Mouse (Mus musculus) layer of hippocampus, postnatal 10 days (tissue): ENCODE measurements around the gene Retreg1. TPM values are rescaled to one million over a fixed set of nuclear protein-coding genes. Genes with fewer than 3 reads are reported as not detected.

ENCODE experiments used
- DNase-seq, 2 experiments: peaks; one replicate each; pipeline ENCODE4 v3.0.0; 2021; ENCODE audit warnings: low spot score in 2 of 2
- total RNA-seq, 2 experiments: library from RNA; stranded (reverse); gene quantifications; 2 replicates each; pipeline ENCODE4 v1.2.3; 2021

Retreg1 gene
- total RNA-seq, 2 experiments from 2014 or later, result 35.3 to 36.7 TPM

DNA sequence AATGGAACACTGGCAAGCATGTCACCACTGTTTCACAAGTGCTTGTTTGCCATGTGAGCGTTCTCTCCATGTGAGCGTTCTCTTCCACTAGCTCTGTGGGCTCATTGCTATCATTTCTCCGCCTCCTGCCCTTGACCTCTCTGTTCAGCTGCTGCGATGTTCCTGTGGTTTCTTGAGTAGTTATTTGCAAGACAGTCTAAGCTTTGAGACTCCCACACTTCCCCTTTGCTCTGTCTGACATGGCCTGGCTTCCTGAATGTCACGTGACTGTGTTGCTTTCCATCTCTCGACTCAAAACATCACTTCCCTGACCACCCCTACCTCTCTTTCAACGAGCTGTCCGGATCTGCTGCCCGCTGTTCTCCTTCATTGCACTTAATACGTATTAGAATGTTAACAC lies 14.5 kb upstream of the Retreg1 start:
- DNase-seq, result no peak

DNA sequence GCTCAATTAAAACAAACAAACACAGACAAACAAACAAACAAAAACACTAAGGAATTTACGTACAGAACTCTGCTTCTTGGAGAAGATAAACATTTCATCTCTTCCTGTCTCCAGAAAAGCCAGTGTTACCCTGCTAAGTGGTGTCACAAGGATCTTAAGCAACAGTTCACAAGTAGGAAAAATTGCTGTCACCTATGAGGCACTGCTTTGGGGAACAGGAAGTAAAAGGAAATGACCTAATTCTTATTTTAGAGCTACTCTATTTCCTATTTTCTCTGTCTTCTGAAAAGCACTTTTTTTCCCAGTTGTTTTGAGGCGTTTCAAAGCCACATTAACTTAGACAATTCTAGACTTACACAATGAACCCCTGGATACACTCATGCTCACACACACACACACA lies 12.6 kb upstream of the Retreg1 start:
- no peak for DNase-seq

DNA sequence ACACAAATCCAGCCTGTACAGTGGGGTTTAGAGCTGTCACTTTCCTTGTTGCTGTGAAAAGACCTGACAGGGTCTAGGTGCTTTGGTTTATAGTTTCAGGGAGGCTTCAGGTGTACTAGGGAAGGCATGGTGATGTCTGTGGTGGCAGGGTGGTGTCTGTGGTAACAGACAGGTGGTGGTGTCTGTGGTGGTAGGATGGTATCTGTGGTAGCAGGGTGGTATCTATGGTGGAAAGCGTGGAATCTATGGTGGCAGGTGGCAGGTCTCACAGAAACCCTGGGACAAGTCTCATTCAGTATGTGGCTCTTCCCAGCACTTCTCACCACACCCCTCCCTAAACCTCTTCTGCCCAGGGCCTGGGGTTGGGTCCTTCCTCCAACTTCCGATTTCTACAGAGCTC lies 8.7 kb upstream of the Retreg1 start:
- no peak for DNase-seq

DNA sequence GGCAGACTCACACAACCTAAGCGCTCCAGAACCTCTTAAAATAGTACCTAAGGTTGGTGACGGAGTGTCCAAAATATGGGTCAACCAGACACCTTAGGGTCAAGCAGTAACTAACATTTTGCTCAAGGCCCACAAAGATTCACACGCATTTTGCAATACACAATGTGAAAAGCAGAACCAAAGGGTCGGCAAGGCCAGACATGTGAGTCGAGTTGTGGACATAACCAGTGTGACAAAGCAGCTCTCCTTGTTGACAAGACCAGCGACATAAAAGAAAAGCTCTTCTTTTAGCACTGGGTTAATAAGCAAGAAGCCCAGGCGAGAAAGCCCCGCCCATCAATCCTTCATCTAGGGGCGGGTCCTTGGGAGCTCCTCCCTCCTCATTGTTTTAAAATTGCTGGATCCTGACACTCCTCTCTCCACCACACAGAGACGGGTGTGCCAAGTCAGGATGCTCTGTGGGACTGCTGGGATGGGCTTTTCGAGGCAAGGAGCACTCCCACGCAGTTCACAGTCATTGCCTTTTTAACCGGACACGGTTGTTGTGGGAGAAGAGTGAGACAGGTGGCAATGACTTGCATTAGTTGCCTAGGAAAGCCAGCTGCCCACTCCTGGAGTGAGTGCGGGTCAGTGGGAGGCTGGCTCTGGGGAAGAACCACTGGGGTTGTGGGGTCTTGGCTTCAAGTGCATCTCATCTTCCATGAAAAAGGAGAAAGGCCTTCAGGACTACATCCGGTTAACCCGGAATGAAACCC lies 7.9 kb upstream of the Retreg1 start:
- no peak for DNase-seq

DNA sequence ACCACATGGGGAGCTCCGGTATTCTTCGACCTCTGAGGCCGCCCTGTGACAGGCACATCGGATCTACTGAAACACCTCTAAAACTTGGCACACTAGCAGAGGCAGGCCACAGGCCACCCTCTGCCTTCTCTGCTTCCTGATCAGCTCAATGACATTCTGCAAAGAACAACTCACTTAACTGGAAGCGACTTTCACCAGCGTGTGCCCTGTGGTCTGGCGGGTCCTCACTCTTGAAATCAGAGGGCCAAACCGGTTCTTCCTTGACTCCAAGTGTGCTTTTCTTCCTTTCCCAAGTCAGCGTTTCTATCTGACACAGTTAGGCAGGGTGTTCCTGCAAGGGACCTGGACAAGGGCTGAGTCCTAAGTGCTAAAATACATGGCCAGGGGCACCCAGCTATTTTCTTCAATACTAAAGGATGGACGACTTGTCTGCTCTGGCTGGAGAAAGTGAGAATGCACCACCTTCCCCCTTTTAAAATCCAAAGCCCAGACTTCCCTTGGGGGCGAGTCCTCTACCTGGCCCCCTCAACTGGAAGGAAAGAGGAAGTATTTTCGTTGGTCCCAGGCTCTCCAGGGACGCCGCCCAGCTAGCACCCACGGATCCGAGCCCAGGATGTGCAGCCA lies 406 bp upstream of the Retreg1 start:
- no peak for DNase-seq

DNA sequence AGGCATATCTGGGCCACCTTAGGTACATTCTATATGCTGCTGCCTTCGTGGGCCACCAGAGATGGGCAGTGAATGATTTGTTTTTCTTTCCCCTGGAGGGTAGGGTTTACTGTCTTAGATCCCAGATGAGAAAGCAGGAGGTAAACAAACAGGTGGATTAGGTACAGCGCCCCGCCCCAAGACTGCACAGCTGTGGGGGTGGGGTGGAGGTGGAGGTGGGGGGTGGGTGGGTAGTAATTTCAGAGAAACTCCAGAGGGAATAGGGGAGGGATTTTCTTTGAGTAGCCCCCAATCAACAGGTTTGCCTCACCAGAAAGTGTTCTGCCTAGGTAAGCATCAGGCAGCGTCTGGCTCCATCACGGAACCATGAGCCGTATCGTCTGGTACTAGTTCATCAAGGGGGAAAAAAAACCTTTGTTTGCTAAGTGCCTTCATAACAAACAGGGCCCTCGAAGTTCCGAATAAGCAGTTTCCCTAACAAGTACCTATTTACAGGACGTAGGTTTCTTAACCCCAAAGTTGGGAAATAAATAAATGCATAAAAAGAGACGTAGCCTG lies 1.1 kb downstream of the Retreg1 start:
- no peak for DNase-seq

DNA sequence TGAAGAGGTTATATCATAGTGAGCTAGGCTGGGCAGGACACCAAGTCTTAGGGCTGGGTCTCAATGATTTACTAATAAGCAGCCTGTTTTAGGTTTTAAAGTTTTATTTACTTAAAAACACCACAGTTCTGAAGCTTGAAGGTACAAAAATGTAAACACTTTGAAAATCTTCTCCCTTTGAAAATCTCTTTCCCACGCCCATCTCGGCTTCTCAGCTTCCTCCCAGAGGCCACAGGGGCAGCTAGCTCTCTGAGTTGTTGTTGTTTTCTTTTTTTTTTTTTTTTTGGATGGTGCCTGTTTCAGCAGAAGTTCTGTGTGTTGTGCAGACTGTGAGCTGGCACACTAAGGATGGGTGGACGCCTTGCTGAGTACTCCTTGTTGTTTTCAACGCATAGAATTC lies 1.8 kb downstream of the Retreg1 start:
- no peak for DNase-seq

DNA sequence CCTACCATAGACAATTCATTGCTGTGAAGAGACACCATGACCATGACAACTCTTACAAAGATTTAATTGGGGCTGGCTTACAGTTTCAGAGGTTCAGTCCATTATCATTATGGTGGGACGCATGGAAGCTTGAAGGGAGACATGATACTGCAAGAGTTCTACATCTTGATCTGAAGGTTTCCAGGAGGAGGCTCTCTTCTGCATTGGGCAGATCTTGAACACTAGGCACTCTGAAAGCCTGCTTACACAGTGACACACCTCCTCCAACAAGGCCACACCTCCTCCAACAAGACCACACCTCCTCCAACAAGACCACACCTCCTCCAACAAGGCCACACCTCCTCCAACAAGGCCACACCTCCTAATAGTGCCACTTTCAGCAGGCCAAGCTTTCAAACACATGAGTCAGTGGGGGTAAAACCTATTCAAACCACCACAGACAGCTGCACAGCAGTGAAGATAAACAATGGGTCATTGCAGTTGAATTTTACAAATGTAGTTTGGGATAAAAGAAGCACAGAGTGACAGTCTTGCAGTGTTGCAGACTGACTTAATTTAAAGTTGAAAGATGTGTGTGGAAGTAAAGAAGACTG lies 4.7 kb downstream of the Retreg1 start:
- DNase-seq, result no peak

DNA sequence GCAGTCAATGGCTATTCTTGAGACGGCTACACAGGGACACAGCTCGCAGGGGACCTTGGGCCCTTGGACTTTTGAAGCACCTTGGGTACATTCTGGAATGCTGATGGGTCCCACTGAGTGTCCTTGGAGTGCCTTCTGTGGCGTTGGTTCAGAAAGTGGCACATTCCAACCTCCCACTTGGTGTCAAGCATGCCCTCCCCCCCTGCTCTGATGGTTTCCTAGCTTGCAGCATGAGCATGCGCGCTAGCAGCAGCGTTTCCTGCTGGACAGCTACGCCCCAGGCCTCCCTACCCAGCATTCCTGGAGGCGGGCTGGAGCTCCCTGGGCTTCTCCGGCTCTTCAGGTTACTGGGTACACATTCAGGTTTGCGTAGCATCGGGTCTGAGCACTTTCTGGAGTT lies 7.6 kb downstream of the Retreg1 start:
- no peak for DNase-seq

DNA sequence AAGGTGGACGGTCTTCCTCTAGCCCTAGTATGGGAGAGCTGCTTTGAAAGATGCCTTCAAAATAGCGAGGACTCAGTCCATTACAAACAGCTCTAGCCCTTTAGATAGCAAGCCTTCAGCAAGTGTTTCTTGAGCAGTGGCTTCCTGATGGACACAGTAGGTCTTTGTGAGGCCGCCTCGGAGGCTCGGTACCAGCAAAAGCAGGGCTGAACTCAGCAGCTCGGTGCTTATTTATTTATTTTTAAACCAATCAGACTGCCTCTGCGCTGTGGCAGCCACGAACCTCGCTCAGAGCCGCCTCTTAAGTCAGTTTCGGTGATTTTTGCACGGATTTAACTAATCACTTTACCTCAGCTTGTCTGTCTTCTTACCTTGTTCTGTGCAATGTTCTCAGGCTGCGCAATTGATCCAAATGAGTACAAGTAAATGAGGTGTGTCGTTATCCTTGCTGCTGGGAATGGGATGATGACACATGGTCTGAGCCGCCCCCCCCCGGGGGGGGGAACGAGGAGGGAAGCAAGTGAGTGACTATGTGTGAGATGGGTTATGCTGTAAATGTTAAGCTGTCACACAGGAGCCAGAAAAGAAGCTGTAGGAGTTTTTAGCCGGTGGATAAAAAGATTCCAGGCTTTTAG lies 11.4 kb downstream of the Retreg1 start:
- no peak for DNase-seq

DNA sequence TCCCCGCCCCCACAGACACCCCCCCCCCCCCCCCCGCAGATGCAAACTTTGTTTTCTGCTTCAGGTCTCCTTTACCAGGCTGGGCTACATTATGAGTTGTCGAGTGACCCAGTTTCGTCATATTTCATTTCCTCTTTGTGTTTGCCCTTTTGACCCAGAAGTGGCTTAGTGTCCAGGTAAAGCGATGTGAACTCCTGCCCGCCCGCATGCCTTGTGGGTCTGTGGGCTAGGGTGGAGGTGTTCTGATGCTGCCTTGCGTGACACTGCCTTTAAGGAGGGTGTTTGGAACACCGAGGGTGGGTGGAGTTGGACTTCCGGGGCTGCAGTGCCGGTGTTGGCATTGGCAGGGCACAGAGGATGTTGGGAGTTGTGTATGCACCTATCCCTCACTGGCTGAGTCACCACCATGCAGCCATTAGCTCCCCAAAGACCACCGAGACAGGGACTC lies 15.7 kb downstream of the Retreg1 start:
- no peak for DNase-seq

DNA sequence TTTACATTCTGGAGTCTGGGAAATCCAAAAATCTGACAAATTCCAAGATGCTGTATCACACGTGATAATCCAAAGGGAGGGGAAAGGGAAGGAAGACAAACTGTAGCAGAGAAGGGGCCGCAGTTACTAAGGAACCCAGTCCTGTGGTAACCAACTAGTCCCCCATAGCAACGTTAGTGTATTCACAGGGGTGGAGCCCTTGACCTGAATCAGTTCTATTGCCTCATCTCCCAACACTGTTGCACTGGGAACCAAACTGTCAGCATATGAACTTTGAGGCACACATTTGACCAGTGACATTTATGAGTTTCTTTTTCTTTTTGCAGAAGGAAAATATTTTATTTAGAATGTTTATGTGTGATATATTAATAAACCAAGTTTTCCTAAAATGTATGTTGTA lies 16.5 kb downstream of the Retreg1 start:
- no peak for DNase-seq

DNA sequence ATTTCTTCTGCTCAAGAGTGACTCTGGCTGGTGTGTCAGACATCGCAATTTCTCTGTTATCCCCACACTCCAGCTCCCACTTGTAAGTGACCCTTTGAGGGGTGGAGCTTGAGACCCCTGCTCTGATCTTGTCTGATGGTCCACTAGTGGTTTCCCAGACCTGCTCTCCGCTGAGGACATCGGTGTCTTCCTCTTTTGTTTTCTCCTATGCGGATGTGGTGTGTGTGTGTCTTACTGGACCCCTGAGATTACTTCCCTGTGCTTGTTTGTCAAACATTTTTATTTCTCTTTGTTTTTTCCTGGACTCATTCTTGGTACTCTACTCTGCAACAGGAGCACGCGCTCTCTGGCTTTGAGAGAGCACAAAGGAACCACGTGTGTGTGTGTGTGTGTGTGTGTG lies 18.9 kb downstream of the Retreg1 start:
- no peak for DNase-seq

DNA sequence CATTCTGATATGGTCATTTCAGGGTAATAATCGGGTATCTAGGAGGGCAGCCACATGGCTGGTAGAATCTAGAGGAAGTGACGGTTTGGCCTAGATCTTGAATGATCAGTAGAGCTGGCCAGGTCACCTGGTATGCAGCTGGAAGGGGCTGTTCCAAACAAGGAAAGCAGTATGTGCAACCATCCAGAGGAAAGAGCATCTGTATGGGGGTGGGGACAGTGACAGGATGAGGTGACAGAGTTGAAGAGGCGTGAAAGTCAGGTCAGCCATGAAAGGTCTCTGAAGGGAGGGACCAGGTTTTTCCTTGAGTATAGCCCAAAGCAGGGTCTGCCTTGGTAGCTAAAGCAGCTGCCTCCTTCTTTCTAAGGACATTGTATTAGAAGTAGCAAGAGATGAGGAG lies 22.6 kb downstream of the Retreg1 start:
- DNase-seq, result no peak

DNA sequence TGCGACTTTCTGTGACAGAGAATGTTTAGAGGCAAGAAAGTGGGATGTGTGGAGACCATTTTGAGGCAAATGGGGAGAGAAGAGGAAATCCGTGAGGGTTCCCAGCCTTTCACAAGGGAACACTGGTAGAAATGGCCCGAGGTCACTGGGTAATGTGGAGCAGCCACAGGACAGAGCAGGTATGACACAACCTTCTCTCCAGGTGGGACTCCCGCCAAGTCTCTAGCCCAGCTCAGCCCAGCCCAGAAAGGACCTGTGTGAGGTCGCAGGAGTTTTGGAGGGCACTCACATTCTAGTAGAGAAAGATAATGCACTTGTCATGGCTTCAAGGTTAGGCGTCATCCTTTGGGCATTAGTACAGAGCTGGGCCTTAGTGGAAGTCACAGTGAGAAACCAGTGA lies 23.1 kb downstream of the Retreg1 start:
- DNase-seq, result no peak

DNA sequence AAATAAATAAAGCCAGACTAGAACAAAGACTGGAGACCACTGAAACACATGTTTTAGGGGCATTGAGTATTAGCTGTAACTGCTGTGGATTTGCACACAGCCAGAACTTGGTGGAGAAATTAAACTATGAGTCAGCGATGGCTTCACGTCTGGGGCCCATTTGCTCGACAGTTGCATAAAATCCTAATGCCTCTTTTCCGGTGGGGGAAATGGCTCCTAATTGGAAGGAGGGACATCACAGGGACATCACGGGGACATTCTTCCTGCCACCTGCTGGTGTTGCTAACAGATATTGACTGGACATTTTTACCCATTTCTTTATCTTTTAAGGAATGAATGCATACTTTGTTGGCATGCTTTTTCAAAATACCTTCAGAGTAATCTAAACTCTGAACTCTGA lies 26.1 kb downstream of the Retreg1 start:
- DNase-seq, result no peak

DNA sequence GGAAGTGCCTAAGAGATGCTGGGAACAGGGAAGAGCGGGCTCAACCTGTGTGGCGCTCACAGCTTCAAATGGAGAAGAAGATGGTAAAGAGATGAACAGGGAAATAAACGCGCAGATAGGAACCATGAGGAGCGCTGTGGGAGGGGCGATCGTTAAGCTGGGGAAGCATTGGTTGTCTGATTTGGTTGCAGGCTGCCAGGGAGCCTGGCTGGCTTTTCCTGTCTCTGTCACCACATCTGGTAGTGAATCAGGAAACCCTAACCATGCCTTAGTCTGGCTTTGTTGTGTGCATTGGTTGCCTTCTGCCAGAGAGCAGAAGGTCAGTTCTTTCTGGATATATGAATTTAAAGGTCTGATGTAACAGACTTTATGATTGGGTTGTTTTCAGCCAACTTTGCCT lies 28.5 kb downstream of the Retreg1 start:
- DNase-seq, result no peak

DNA sequence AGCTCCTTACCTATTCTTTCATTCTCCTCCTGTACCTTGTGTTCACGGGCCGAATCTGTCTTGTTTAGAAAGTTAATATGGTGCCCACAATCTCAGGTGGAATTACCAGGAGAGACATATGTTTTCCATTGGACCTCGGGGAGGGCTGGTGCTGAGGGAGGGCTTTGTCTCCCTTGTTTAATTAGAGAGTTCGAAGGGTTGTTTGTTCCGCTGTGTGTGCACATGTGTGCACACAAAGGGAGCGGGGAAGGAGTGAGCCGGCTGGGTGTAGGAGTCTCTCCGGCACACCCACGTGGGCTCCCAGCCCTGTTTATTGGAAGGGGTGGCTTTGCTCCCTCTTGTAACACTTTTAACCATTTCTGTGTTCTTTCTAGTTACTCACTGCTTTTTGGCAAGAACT lies 29.1 kb downstream of the Retreg1 start:
- DNase-seq, result no peak

DNA sequence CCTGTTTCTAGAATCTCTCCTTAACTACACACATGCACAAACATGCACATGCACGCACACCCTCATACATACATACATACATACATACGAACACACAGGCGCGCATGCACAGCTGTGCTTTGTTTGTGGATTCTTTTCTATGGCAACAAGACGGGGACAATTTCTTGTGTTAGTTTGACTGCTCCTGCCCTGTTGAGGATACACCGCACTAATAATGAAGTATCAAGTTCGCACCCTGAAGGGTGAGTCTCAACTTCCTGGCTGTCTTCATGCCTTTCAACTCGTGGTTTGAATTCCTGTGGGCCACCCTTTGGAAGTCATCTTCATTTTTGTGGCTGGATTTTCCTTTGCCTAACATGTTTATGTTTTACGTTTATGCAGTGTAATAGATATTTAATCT lies 29.7 kb downstream of the Retreg1 start:
- no peak for DNase-seq

DNA sequence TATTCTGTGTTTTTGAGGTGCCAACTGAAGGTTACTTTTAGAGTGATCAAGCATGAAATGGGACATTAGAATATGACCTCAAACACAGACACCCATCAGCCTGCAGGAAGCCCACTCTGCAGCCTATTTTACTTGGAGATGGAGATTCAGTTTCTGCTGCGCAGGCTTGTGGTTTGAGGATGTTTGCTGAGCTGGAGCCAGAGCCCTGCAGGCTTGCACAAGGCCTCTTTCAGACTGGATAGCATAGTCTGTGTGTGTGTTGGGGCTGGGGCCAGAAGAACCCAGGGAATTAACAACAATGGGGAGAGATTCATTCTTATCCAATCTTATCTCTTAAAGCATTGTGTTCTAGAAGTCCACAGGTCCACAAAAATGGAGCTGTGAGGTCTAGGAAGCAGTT lies 30.6 kb downstream of the Retreg1 start:
- no peak for DNase-seq

DNA sequence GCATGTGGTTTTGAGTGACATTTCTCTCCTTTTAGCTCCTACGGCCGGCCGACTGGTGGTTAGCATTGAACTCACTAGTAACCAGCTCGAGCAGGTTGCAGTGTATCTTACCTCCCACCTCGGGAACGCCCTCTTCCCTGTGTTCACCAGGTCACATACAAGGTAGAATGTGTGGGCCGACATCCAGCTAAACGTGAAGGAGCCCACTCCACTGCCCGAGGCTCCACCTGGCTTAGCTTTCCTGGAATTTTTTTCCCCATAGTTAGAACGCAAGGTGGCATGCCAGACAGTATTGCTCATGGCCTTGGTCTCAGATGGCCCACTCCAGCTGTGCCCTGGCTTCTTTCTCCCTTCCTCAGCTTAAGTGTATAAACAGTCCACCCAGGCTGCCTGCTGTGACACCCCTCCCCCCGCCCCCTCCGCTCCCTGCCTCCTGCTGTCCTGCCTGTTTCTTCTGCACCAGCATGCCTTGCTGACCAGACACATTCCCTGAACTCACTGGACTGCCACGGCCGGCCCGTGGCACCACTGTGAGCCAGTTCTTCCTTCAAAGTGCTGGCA lies 33.7 kb downstream of the Retreg1 start:
- no peak for DNase-seq

DNA sequence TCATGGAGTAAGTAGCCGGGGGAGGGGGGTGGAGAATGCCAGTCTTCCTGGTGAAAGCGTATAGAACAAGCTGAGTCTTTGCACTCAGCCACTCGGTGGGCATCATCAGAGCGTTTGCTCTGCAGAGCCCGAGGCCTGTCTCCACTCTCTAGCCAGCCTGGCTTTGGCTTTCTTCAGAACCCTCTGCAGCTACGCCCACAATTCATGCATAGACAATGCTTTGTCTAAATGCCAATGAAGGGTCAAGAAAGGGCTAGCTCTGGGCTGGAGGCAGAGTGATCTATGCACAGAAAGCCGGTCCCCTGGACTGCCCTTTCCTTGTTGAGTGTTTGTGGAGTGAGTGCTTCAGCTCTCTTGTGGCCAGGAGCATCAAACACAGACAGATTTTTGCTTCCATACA lies 34.8 kb downstream of the Retreg1 start:
- no peak for DNase-seq
